Mouse (Mus musculus) intestine, embryonic 16.5 days (tissue): ENCODE measurements around the gene Clec5a. TPM values are rescaled to one million over a fixed set of nuclear protein-coding genes. Genes with fewer than 3 reads are reported as not detected.

Experiments used
- ATAC-seq: fragments of 200-750 bp; cut with Nextera tagmentation; 2 replicates; pipeline ENCODE4 v1.8.0; 2017; ENCODE audit warnings: moderate TSS enrichment, moderate library complexity
- H3K27ac ChIP-seq: fragments of 300-500 bp; sonication (generic); 2 replicates; pipeline ENCODE4 v1.5.1; 2014; ENCODE audit warnings: mild to moderate bottlenecking, low read length
- H3K27me3 ChIP-seq: fragments of 300-500 bp; sonication (generic); replicated peaks from 2 replicates; pipeline ENCODE4 v1.6.1; 2014; ENCODE audit warnings: low read length, control low read depth, mixed read lengths; ENCODE audit not compliant: control insufficient read depth, insufficient read depth
- H3K36me3 ChIP-seq: fragments of 300-500 bp; sonication (generic); 2 replicates; pipeline ENCODE4 v1.6.1; 2014; ENCODE audit warnings: low read length, control low read depth; ENCODE audit not compliant: control insufficient read depth, insufficient read depth
- H3K4me1 ChIP-seq: fragments of 300-500 bp; sonication (generic); 2 replicates; pipeline ENCODE4 v1.6.1; 2014; ENCODE audit warnings: low read length, control low read depth, mixed read lengths; ENCODE audit not compliant: control insufficient read depth, insufficient read depth
- H3K4me2 ChIP-seq: fragments of 300-500 bp; sonication (generic); 2 replicates; pipeline ENCODE4 v1.6.1; 2014; ENCODE audit warnings: low read depth, low read length, control low read depth
- H3K4me3 ChIP-seq: fragments of 300-500 bp; sonication (generic); 2 replicates; pipeline ENCODE4 v1.5.1; 2014; ENCODE audit warnings: mild to moderate bottlenecking, low read length
- H3K9ac ChIP-seq: fragments of 300-500 bp; sonication (generic); 2 replicates; pipeline ENCODE4 v1.6.1; 2014; ENCODE audit warnings: low read depth, low read length
- H3K9me3 ChIP-seq: fragments of 300-500 bp; sonication (generic); 2 replicates; pipeline ENCODE4 v1.6.1; 2016; ENCODE audit warnings: low read length, control low read depth; ENCODE audit not compliant: control insufficient read depth
- WGBS: fragments of 180-500 bp; shearing (Covaris S2); extraction: QIAGEN DNeasy Blood & Tissue Kit; methylation state at CpG from one replicate; pipeline ENCODE4 v1.1.7; 2014; 5-methylcytosine and 5-hydroxymethylcytosine counted together
- polyA plus RNA-seq: library from polyadenylated mRNA; unstranded; fragments of >200 nt; fragmentation: Nextera tagmentation; extraction: Ambion mirVana; gene quantifications from 2 replicates; pipeline ENCODE4 v1.2.1, GENCODE M21; 2015

The Clec5a gene
- polyA plus RNA-seq, 1 experiment from 2014 or later, result 1.3 TPM

- H3K4me3 ChIP-seq, result no peak overlapping the region
- 66% methylated on average over 3 of the region's 3 CpGs for WGBS
- no peaks in the 10 kb centered on the region for H3K4me1 ChIP-seq
- no peak overlapping the region for H3K4me2 ChIP-seq
- H3K9me3 ChIP-seq, result no peaks in the 10 kb centered on the region
- ATAC-seq, result no peak
- no peak overlapping the region for H3K27ac ChIP-seq
- no peaks in the 10 kb centered on the region for H3K27me3 ChIP-seq
- no peaks in the 10 kb centered on the region for H3K36me3 ChIP-seq
- H3K9ac ChIP-seq, result no peak overlapping the region
These were observed 9.4 kb upstream of the Clec5a start for GRCm38 (mm10) chr6:40594804-40595550.

- Histone ChIP-seq H3K27me3 (no peaks in the 10 kb centered on the region), H3K9ac (no peak overlapping the region), H3K4me3 (no peak overlapping the region), H3K4me2 (no peak overlapping the region), H3K36me3 (no peaks in the 10 kb centered on the region), H3K4me1 (no peaks in the 10 kb centered on the region), H3K27ac (no peak overlapping the region), H3K9me3 (no peaks in the 10 kb centered on the region)
- 85% methylated on average over 2 of the region's 2 CpGs for WGBS
- no peak for ATAC-seq
These were observed 2.7 kb upstream of the Clec5a start for GRCm38 (mm10) chr6:40588346-40588745.

- Histone ChIP-seq H3K27me3 (no peaks in the 10 kb centered on the region), H3K4me2 (no peak overlapping the region), H3K4me1 (no peaks in the 10 kb centered on the region), H3K4me3 (no peak overlapping the region), H3K9ac (no peak overlapping the region), H3K36me3 (no peaks in the 10 kb centered on the region), H3K9me3 (no peaks in the 10 kb centered on the region), H3K27ac (no peak overlapping the region)
- 84% methylated on average over 6 of the region's 6 CpGs for WGBS
- ATAC-seq, result no peak
These were observed 1.3 kb downstream of the Clec5a start for GRCm38 (mm10) chr6:40584336-40584735.

- Histone ChIP-seq H3K27me3 (no peaks in the 10 kb centered on the region), H3K36me3 (no peaks in the 10 kb centered on the region), H3K4me1 (no peaks in the 10 kb centered on the region), H3K9me3 (no peaks in the 10 kb centered on the region), H3K27ac (no peak overlapping the region), H3K4me3 (no peak overlapping the region), H3K4me2 (no peak overlapping the region), H3K9ac (no peak overlapping the region)
- no peak for ATAC-seq
- 81% methylated on average over 1 of the region's 1 CpGs for WGBS
These were observed 9.3 kb downstream of the Clec5a start for GRCm38 (mm10) chr6:40576305-40576704.

GRCm38 (mm10) chr6:40573618-40574017 lies 12.0 kb downstream of the Clec5a start:
- no peak overlapping the region for H3K4me3 ChIP-seq
- no peak overlapping the region for H3K9ac ChIP-seq
- WGBS, result 68% methylated on average over 3 of the region's 3 CpGs
- no peak for ATAC-seq
- no peaks in the 10 kb centered on the region for H3K36me3 ChIP-seq
- H3K27me3 ChIP-seq, result no peaks in the 10 kb centered on the region
- no peaks in the 10 kb centered on the region for H3K4me1 ChIP-seq
- H3K27ac ChIP-seq, result no peak overlapping the region
- H3K9me3 ChIP-seq, result no peaks in the 10 kb centered on the region
- no peak overlapping the region for H3K4me2 ChIP-seq

- 88% methylated on average over 3 of the region's 3 CpGs for WGBS
- no peak within 1 kb of the TSS for H3K4me2 ChIP-seq
- no peak for ATAC-seq
- no peaks in the 10 kb centered on the region for H3K36me3 ChIP-seq
- H3K27me3 ChIP-seq, result no peaks in the 10 kb centered on the region
- H3K4me3 ChIP-seq, result no peak within 1 kb of the TSS
- no peak within 1 kb of the TSS for H3K9ac ChIP-seq
- H3K4me1 ChIP-seq, result no peaks in the 10 kb centered on the region
- no peak within 1 kb of the TSS for H3K27ac ChIP-seq
- no peaks in the 10 kb centered on the region for H3K9me3 ChIP-seq
These were observed 16.4 kb downstream of the Clec5a start, which contains the start of gene Olfr460 for GRCm38 (mm10) chr6:40569187-40569586. Gene Olfr460, plus strand, starts transcription at chr6:40569487.

GRCm38 (mm10) chr6:40554950-40555349 lies 30.7 kb downstream of the Clec5a start, which contains the start of gene Olfr461:
Gene Olfr461, minus strand, starts transcription at chr6:40555050.
- Histone ChIP-seq H3K9ac (no peak within 1 kb of the TSS), H3K4me1 (no peaks in the 10 kb centered on the region), H3K4me3 (no peak within 1 kb of the TSS), H3K27ac (no peak within 1 kb of the TSS), H3K36me3 (no peaks in the 10 kb centered on the region), H3K9me3 (no peaks in the 10 kb centered on the region), H3K4me2 (no peak within 1 kb of the TSS), H3K27me3 (no peaks in the 10 kb centered on the region)
- ATAC-seq, result no peak
- 76% methylated on average over 2 of the region's 2 CpGs for WGBS

GRCm38 (mm10) chr6:40544690-40545089 lies 40.9 kb downstream of the Clec5a start:
- ATAC-seq, result no peak
- no peaks in the 10 kb centered on the region for H3K9me3 ChIP-seq
- H3K4me2 ChIP-seq, result no peak overlapping the region
- 87% methylated on average over 10 of the region's 10 CpGs for WGBS
- H3K9ac ChIP-seq, result no peak overlapping the region
- no peaks in the 10 kb centered on the region for H3K4me1 ChIP-seq
- no peak overlapping the region for H3K4me3 ChIP-seq
- no peak overlapping the region for H3K27ac ChIP-seq
- no peaks in the 10 kb centered on the region for H3K27me3 ChIP-seq
- H3K36me3 ChIP-seq, result no peaks in the 10 kb centered on the region
